Mouse (Mus musculus): ENCODE results near the gene Grb14.

DNA sequence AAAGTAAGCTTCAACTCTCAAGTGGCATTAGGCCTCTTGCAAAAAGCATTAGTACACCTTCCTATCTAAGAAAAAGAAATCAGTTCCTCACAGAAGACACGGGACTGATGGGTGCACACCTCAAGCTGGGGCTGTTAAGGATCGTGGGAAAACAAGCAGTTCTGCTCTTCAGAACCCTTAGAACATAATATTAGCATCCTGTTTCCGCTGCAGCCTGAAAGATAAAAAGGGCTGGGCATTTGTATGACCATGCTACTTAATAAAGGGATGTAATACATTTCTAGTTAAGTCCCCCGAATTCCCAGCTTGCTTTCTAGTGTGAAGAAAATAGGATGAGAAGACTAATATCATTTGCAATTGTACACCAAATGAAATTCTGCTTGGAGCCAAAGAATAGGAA is 65.1 kb downstream of the Grb14 start:
- TF ChIP-seq GATA1 (IDR thresholded peaks at IDR 0.05; ENCODE audit: borderline replicate concordance, low read length) (no peak), FLI1 (IDR thresholded peaks at IDR 0.05; ENCODE audit: low read length) (no peak)

Measured in megakaryocyte, embryonic 14.5 days (primary cell).